Mouse (Mus musculus): ENCODE results near the gene Dcun1d3. TPM values are rescaled to one million over a fixed set of nuclear protein-coding genes. Genes with fewer than 3 reads are reported as not detected.

The Dcun1d3 gene
- total and polyA plus RNA-seq, 3 experiments = 8.9 to 10.8 (median 8.9) TPM

- Histone ChIP-seq H3K9me3 (replicated peaks) (no peaks in the 10 kb centered on the region), H3K4me1 (ENCODE audit: insufficient read depth, low read depth, low read length) (peaks cover 62% of the 10 kb centered on the region), H3K4me3 (ENCODE audit: low read depth, low read length) (no peak overlapping the region), H3K36me3 (replicated peaks) (peaks cover 55% of the 10 kb centered on the region), H3K27me3 (ENCODE audit: insufficient read depth, low read length) (no peaks in the 10 kb centered on the region)
- TF ChIP-seq POLR2AphosphoS5 (IDR thresholded peaks at IDR 0.05; ENCODE audit: insufficient replicate concordance, low read depth, low read length) (no peak), GATA1 (IDR thresholded peaks at IDR 0.05; ENCODE audit: borderline replicate concordance, low read length) (no peak), CTCF (IDR thresholded peaks at IDR 0.05; ENCODE audit: low read depth, low read length) (no peak), GATA2 (IDR thresholded peaks at IDR 0.05; ENCODE audit: borderline replicate concordance, low read depth, low read length) (no peak), TAL1 (conservative IDR thresholded peaks at IDR 0.05; ENCODE audit: low read depth, low read length) (no peak)
- ATAC-seq (ENCODE audit: extremely low read depth, insufficient number of reproducible peaks, low FRiP score, poor library complexity, severe bottlenecking) (no peak), DNase-seq (ENCODE audit: low spot score) (no peak)
These were observed 33.9 kb downstream of the Dcun1d3 start for GRCm38 (mm10) chr7:119862167-119862566.

DNA sequence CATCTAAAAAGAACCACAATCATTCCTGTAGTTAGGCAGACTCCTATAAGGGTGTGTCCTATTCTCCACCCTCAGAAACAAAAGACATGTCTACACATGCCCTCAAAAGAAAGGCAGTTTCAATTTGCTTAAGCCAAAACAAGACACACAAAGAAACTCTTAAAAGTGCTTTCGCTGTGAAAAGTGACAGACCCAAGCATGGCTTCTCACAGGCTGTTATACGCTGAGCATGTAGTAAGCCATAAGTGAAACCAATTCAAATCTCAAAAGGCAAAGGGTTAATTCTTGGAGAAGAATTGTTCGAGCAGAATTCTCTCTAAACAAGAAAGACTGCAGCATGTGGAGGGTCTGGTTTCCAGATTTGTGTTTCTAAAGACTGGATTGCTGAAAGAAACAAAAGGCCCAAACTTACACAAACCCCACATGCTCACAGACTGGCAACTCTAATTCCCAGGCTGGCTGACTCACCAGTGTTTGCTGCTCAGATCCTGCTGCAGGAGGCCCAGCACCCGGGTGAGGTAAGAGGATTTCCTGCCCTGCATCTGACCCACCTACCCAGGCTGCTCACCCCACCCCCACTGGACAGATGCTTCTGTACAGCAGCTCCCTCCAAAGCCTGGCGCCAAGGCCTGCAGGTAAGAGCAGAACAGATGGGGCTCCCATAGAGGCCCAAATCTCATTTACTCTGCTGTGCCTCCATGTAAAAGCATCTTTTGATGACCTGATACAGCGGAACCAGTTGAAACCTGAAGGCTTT, 34.6 kb downstream of the Dcun1d3 start:
- no peak overlapping the region; the same call in 1 of the 2 replicates for H3K4me3 ChIP-seq (ENCODE audit: low read depth, low read length)
- TF ChIP-seq GATA2 (IDR thresholded peaks at IDR 0.05; ENCODE audit: borderline replicate concordance, low read depth, low read length) = no peak
- TF ChIP-seq TAL1 (conservative IDR thresholded peaks at IDR 0.05; ENCODE audit: low read depth, low read length) = no peak
- no peak for TF ChIP-seq GATA1 (IDR thresholded peaks at IDR 0.05; ENCODE audit: borderline replicate concordance, low read length)
- no peak for TF ChIP-seq POLR2AphosphoS5 (IDR thresholded peaks at IDR 0.05; ENCODE audit: insufficient replicate concordance, low read depth, low read length)
- no peak for TF ChIP-seq CTCF (IDR thresholded peaks at IDR 0.05; ENCODE audit: low read depth, low read length)
- H3K9me3 ChIP-seq (replicated peaks) = no peaks in the 10 kb centered on the region
- DNase-seq (ENCODE audit: low spot score) (no peak), ATAC-seq (ENCODE audit: extremely low read depth, insufficient number of reproducible peaks, low FRiP score, poor library complexity, severe bottlenecking) (peak; percentile 51; the same call in 1 of the 2 replicates)
- peaks cover 59% of the 10 kb centered on the region for H3K36me3 ChIP-seq (replicated peaks)
- H3K4me1 ChIP-seq (ENCODE audit: insufficient read depth, low read depth, low read length) = peaks cover 62% of the 10 kb centered on the region
- no peaks in the 10 kb centered on the region for H3K27me3 ChIP-seq (ENCODE audit: insufficient read depth, low read length)

GRCm38 (mm10) chr7:119860971-119861334, 35.1 kb downstream of the Dcun1d3 start:
- no peak for DNase-seq (ENCODE audit: low spot score)
- H3K4me3 ChIP-seq (ENCODE audit: low read depth, low read length) = no peak overlapping the region
- no peaks in the 10 kb centered on the region for H3K9me3 ChIP-seq (replicated peaks)
- ATAC-seq (ENCODE audit: extremely low read depth, insufficient number of reproducible peaks, low FRiP score, poor library complexity, severe bottlenecking) = no peak
- H3K27me3 ChIP-seq (ENCODE audit: insufficient read depth, low read length) = no peaks in the 10 kb centered on the region
- no peak for TF ChIP-seq GATA2 (IDR thresholded peaks at IDR 0.05; ENCODE audit: borderline replicate concordance, low read depth, low read length)
- TF ChIP-seq TAL1 (conservative IDR thresholded peaks at IDR 0.05; ENCODE audit: low read depth, low read length) = no peak
- no peak for TF ChIP-seq GATA1 (IDR thresholded peaks at IDR 0.05; ENCODE audit: borderline replicate concordance, low read length)
- TF ChIP-seq CTCF (IDR thresholded peaks at IDR 0.05; ENCODE audit: low read depth, low read length) = no peak
- peaks cover 58% of the 10 kb centered on the region for H3K4me1 ChIP-seq (ENCODE audit: insufficient read depth, low read depth, low read length)
- peaks cover 63% of the 10 kb centered on the region for H3K36me3 ChIP-seq (replicated peaks)

DNA sequence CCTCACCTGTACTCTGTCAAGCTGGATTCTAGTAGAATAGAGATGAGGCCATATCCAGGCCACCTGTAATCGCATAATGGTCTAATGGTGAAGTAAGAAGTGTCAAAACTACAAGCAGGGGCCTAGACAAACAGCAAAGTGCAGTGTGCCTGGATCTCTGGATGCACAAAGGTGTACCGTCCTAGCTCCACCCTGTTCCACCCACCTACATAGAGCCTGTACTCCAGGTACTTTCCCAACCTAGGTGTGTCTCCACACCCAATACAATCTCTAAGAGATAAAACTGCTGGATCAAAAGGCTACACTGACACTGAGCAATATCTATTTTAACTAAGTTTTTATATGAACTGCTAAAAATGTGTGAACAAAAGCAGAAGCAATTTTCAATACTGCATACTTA, 35.5 kb downstream of the Dcun1d3 start:
- Histone ChIP-seq H3K36me3 (replicated peaks) (peaks cover 65% of the 10 kb centered on the region), H3K27me3 (ENCODE audit: insufficient read depth, low read length) (no peaks in the 10 kb centered on the region), H3K4me3 (ENCODE audit: low read depth, low read length) (no peak overlapping the region), H3K4me1 (ENCODE audit: insufficient read depth, low read depth, low read length) (peaks cover 55% of the 10 kb centered on the region), H3K9me3 (replicated peaks) (no peaks in the 10 kb centered on the region)
- no peak for DNase-seq (ENCODE audit: low spot score)
- no peak for TF ChIP-seq POLR2AphosphoS5 (IDR thresholded peaks at IDR 0.05; ENCODE audit: insufficient replicate concordance, low read depth, low read length)
- TF ChIP-seq TAL1 (conservative IDR thresholded peaks at IDR 0.05; ENCODE audit: low read depth, low read length) = no peak
- no peak for TF ChIP-seq GATA2 (IDR thresholded peaks at IDR 0.05; ENCODE audit: borderline replicate concordance, low read depth, low read length)
- TF ChIP-seq CTCF (IDR thresholded peaks at IDR 0.05; ENCODE audit: low read depth, low read length) = no peak
- no peak for TF ChIP-seq GATA1 (IDR thresholded peaks at IDR 0.05; ENCODE audit: borderline replicate concordance, low read length)
- no peak for ATAC-seq (ENCODE audit: extremely low read depth, insufficient number of reproducible peaks, low FRiP score, poor library complexity, severe bottlenecking)

DNA sequence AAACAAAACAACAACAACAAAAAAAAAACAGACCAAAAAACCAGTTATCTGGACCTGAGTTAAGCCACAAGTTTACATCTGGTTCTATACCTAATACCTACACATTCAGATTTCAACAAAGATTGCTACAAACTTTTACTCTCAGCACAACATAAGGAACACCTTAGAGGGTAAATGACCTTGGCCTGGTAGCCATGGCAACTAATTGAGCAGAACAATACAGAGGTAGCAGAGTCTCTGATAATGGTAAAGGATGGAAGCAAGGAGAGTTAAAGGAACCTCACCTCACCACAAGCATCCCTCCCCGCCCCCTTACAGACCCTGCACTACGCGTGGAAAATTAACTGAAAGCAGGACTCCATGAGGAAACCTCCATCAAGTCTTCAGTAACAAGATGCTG, 36.0 kb downstream of the Dcun1d3 start:
- DNase-seq (ENCODE audit: low spot score) = no peak
- Histone ChIP-seq H3K4me3 (ENCODE audit: low read depth, low read length) (no peak overlapping the region), H3K9me3 (replicated peaks) (no peaks in the 10 kb centered on the region), H3K36me3 (replicated peaks) (peaks cover 63% of the 10 kb centered on the region), H3K4me1 (ENCODE audit: insufficient read depth, low read depth, low read length) (peaks cover 51% of the 10 kb centered on the region), H3K27me3 (ENCODE audit: insufficient read depth, low read length) (no peaks in the 10 kb centered on the region)
- ATAC-seq (ENCODE audit: extremely low read depth, insufficient number of reproducible peaks, low FRiP score, poor library complexity, severe bottlenecking) = no peak
- TF ChIP-seq CTCF (IDR thresholded peaks at IDR 0.05; ENCODE audit: low read depth, low read length) (no peak), GATA2 (IDR thresholded peaks at IDR 0.05; ENCODE audit: borderline replicate concordance, low read depth, low read length) (no peak), TAL1 (conservative IDR thresholded peaks at IDR 0.05; ENCODE audit: low read depth, low read length) (no peak), GATA1 (IDR thresholded peaks at IDR 0.05; ENCODE audit: borderline replicate concordance, low read length) (no peak), POLR2AphosphoS5 (IDR thresholded peaks at IDR 0.05; ENCODE audit: insufficient replicate concordance, low read depth, low read length) (no peak)

DNA sequence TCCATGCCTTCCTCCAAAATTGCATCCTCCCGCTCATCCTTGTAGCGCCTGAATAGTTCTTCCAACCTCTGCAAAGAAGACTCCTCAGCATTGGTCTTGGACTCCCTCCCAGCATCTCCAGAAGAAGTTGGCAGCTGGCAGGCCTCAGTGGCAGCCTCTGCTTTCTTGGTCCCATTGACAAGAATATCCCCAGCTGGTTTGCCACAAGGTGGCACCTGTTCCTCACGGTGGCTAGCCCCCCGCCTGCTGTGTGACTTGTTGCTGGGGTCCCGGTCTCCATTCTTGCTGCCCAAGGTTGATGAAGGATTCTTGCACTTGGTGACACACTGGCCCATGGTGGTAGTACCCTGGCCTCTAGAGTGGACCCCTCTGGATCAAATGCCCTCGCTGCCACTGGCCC, 36.6 kb downstream of the Dcun1d3 start:
- Histone ChIP-seq H3K9me3 (replicated peaks) (no peaks in the 10 kb centered on the region), H3K4me3 (ENCODE audit: low read depth, low read length) (no peak overlapping the region), H3K36me3 (replicated peaks) (peaks cover 69% of the 10 kb centered on the region), H3K4me1 (ENCODE audit: insufficient read depth, low read depth, low read length) (peaks cover 44% of the 10 kb centered on the region), H3K27me3 (ENCODE audit: insufficient read depth, low read length) (no peaks in the 10 kb centered on the region)
- TF ChIP-seq GATA1 (IDR thresholded peaks at IDR 0.05; ENCODE audit: borderline replicate concordance, low read length) = no peak
- no peak for TF ChIP-seq CTCF (IDR thresholded peaks at IDR 0.05; ENCODE audit: low read depth, low read length)
- TF ChIP-seq POLR2AphosphoS5 (IDR thresholded peaks at IDR 0.05; ENCODE audit: insufficient replicate concordance, low read depth, low read length) = no peak
- no peak for TF ChIP-seq TAL1 (conservative IDR thresholded peaks at IDR 0.05; ENCODE audit: low read depth, low read length)
- no peak for TF ChIP-seq GATA2 (IDR thresholded peaks at IDR 0.05; ENCODE audit: borderline replicate concordance, low read depth, low read length)
- ATAC-seq (ENCODE audit: extremely low read depth, insufficient number of reproducible peaks, low FRiP score, poor library complexity, severe bottlenecking) (no peak), DNase-seq (ENCODE audit: low spot score) (no peak)
